Mouse (Mus musculus) kidney, adult 18-20 months (tissue): ENCODE measurements at regions not wholly inside any gene's neighbourhood (a gene's known extent, or its start where the extent isn't known, plus 50 kb on each side); places are given as distances from the start of the nearest gene placed in this dataset.

Source experiments
- DNase-seq: peaks from one replicate; pipeline ENCODE4 v3.0.0; 2021

GRCm38 (mm10) chr9:50395543-50395942, 50.8 kb upstream of the Rpl10-ps3 start:
- no peak for DNase-seq

DNA sequence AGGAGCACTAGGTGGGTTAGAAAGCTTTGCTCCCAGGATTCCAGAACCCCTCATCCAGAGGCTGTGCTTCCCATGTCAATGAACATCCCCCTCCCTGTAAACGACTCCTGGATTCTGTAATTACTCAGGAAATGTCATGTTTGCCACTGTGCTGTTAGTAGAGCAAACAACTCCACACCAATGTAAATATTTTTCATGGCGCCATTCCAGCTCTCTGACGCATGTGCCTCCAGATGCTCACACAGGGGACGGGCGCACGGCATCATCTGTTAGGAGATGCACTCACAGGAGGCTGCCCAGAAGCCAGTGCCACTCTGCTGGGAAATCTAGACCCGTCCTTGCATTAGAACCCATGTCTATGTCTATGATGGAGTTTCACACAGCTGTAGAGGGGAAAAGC, 51.3 kb upstream of the Rpl10-ps3 start:
- DNase-seq, result no peak

- no peak for DNase-seq
Observed at GRCm38 (mm10) chr9:50408396-50408795, 63.6 kb upstream of the Rpl10-ps3 start.

GRCm38 (mm10) chr9:50408845-50409244, 64.1 kb upstream of the Rpl10-ps3 start:
- no peak for DNase-seq

- no peak for DNase-seq
Observed at GRCm38 (mm10) chr9:50412986-50413385, 68.2 kb upstream of the Rpl10-ps3 start.

DNA sequence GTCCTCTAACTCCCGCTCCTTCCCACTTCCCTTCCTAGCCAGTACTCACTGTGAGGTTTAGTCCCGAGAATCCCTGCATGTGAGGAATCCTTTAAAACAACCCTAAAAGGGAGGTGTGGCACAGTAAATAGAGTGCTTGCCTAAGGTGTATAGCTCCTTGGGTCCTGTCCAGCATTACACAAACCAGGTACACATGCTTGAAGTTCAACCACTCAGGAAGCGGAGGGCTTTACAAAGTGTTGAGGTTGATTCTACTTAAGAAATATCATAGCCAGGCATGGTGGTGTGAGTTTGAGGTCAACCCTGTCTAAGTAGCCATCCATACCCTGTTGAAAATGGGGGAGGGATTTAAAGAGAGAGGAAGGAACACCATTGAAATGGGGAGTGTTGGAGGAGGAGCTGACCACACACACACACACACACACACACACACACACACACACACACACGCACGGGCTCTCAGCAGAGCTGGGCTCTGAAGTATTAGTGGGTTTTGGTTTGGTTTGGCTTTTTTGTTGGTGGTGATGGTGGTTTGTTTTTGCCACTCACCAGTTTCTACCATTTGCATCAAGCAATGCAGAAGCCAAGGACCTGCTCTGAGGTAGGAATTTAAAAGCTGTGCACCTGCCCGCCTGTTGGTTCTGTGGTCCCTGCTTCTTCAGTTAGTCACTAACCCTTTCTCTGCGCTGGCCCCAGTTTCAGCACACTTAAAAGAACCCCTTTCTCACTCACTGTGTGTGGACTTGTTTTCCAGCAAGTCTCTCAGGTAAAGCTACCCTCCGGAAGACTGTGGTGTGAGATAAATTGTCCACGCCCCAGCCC, 69.0 kb upstream of the Rpl10-ps3 start:
- no peak for DNase-seq

DNA sequence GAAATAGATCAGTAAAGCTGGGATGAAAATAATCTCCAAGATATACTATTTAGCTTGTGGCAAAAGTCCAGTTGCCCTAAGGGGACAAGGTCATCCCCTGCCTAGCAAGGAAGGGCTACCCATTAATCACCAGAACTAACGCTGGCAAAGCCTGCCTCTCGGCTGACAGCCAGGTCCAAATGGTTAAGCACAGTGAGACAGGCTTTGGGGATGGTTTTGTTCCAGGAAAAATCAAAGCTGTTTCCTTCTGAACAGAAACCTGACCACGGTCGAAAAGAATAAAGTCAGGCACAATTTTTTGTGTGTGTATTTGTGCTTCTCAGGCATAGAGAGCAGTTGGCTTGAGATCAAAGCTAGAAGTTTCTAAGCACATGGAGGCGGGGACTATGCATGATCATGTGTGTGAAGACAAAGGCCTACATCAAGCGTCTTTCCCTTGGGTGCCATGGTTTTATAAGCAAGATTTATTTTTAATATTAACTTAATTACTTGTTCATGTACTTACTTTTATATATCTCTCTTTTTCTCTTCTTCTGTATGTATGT, 70.1 kb upstream of the Rpl10-ps3 start:
- DNase-seq, result peak; percentile 64

DNA sequence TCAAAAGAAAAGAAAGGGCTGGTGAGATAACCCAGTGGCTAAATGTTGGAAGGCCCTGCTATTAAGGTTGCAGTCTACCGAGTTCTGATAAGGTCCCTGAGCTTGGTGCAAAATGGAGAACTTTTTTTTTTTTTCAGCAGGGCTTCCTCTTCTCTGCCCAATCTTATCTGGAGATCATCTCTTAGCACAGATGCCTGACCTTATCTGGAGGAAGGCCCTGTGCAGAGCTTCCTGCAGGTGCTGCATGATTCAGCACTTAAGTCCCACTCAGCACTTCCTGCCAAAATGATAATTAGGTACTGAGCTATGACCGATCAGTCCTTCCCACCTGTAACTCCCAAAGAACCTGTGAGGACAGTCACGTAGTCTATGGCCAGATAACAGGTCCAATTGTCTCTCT, 71.9 kb upstream of the Rpl10-ps3 start:
- DNase-seq, result no peak

- DNase-seq, result no peak
Observed at GRCm38 (mm10) chr9:50421061-50421460, 73.3 kb upstream of the Plet1 start.

DNA sequence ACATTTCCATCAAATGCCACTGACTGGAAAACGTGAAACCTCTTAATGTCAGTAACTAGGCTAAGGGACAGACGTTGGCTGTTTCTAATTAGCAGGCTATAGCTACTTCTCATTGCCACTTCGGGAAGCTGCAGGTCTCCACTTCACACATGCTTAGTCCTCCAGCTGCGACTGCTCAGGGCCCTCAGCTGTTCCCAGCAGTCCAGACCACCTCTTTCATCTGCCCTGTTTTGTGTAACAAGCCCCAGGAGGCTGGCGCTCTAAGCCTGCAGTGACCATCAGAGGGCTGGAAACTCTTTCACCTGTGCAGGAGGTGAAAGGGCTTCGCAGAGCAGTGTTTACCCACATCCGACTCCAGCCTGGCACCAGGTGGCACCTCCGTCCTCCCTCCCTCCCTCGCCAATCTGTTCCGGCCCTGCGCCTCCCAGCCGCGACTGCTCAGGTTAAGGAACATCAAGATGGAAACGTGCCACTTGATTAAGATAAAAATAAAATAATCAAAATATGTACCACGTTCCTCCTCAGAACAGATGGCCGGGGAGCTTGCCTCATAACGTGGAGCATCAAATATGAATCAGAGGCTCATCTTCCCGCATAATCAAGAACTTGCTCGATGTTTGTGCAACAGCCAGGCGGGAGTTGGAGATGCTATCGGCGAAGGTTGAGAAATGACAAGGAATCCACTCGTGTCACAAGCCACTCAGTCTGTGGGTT, 72.6 kb upstream of the Plet1 start:
- DNase-seq, result no peak

- DNase-seq, result peak; percentile 28
Observed at GRCm38 (mm10) chr9:50425866-50426495, 68.3 kb upstream of the Plet1 start.

GRCm38 (mm10) chr9:50430147-50430546, 64.2 kb upstream of the Plet1 start:
- DNase-seq, result no peak

DNA sequence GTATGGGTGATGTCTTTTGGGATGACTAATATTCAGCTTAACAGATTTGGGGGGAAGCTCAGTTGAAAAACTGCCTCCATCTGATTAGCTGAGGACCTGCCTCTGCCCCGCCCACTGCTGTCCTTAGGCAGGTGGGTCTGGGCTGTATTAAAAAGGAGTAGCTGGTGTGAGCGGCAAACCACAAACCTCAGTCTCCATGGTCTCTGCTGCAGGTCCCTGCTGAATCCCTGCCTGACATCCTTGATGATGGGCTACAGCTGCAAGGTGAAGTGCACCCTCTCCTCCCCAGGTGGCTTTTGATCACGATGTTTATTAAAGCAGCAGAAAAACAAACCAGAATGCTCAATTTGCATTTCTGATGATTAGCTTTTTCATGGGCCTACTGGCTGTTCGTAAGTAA, 60.8 kb upstream of the Plet1 start:
- DNase-seq, result no peak

- no peak for DNase-seq
Observed at GRCm38 (mm10) chr9:50433978-50434377, 60.3 kb upstream of the Plet1 start.

DNA sequence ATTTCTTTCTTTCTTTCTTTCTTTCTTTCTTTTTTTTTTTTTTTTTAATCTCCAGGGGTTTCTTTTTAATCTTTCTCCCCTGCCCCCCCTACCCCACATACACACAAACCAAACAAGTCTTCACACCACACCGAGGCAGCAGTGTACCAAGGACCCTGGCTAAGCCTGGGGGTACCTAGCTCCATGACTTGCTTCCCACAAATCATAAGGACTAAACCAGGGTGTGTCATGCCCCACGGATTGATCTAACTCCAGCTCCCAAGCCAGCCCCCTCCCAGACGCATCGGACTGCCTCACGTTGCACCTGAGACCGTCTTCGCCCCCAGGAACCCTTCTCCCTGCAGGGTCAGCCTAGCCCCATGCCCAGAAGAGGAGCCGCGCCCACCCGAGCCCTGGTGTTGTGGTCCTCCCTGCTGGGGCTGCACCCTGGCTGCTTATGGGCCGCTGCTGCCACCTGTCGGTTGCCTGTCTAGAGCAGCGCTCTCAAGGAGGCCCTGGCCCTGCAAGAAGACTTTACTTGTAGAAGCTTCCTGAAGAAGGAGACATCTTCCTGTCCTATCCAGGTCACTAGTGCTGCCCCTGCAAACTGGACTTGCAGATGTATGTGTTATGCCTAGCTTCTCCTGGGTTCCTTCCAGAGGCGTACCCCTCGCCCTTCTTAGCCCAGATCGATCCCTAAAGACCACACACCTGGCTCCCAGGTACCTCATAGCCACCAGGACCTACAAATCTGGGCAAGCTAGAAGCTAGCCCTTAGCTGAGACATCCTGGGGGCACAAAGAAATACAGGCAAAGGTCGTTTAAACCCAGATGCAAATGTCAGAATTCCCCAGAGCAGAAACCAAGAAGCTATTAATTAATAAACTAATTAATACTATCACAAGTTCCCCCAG, 56.2 kb upstream of the Plet1 start:
- peak; percentile 84 for DNase-seq

DNA sequence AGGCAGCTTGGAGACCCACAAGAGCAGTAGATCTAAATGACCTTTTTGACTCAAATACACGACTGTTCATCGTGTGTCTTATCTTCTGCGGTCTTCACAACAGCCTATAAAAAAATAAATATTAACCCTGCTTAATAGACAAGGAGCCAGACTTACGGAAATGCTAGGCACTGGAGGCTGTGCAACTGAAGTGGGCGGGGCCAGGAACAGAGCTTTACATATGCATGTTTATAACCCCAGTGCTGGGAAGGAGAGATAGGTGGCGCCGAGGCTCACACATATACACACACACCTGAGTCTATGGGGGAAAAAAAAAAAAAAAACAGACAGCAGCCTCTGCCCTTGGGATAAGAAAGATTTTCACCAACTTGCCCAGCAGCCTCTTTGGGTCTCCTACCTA, 55.6 kb upstream of the Plet1 start:
- no peak for DNase-seq

DNA sequence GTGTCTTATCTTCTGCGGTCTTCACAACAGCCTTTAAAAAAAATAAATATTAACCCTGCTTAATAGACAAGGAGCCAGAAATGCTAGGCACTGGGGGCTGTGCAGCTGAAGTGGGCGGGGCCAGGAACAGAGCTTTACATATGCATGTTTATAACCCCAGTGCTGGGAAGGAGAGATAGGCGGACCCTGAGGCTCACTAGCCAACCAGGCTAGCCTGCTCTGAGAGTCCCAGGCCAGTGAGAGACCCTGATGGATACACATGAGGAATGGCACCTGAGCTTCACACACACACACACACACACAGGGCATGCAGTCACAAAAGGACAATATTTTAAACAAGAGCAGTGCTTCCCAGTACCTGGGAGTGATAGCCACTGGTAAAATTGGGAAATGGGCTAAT, 54.1 kb upstream of the Plet1 start:
- DNase-seq, result no peak

GRCm38 (mm10) chr9:50440689-50441088, 53.6 kb upstream of the Plet1 start:
- no peak for DNase-seq

- peak; percentile 64 for DNase-seq
Observed at GRCm38 (mm10) chr9:50443708-50444463, 50.4 kb upstream of the Plet1 start.
